Mouse (Mus musculus) lung, adult 2 months (tissue): ENCODE measurements around the gene Retreg3.

Source experiments
- CTCF ChIP-seq: fragments of 200-500 bp; IDR thresholded peaks from 2 replicates; pipeline ENCODE4 v1.5.1; 2011; ENCODE audit warnings: mild to moderate bottlenecking, low read length, control low read depth; ENCODE audit not compliant: insufficient read depth
- POLR2A ChIP-seq: fragments of 200-500 bp; IDR thresholded peaks from 2 replicates; pipeline ENCODE4 v1.6.1; 2011; ENCODE audit warnings: low read depth, mild to moderate bottlenecking, control low read depth, low read length, borderline replicate concordance; ENCODE audit errors: extremely low read depth

DNA sequence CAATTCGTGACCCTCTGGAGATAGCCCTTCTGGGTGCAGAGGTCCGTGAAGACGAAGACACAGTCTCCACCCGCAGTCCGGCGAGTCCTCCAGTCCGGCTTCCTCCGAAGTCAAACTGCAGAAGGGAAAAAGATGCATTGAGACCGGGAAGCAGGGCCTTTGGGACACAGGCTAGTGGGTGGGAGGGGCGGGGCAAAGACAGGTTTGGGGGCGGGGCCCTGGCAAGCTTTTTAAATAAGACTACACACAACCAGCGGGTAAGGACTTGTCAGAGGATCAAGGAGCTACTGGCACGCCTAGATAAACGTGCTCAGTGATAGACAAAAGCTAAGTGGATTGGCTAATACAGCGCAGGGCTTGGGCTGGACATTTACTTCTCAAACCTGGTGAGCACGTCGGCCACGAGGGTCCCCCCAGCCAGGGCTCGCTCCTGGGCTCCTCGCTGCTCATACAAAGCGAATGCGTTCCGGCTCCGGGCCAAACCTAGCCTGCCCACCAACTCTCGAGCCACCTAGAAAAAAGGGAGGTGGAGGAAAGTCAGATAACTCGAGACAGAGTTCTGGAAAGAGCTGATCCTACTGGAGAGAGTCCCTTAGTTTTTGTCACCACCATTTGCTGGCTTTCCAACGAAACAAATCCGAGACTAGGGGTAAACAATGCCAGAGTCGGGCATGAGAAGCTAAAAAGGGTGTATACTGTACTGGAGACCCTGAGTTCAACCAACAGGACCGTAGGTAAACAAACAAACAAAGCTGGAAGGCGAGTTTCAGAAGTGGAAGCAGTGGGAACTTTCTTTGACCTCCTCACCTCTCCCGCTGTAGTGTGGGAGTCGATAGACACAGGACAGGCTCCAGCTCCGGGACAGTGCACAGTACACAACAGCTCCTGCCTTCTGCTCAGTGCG lies 45.2 kb upstream of the Retreg3 start:
- TF ChIP-seq POLR2A (no peak), CTCF (no peak)
